Mouse (Mus musculus) forebrain, embryonic 11.5 days (tissue): ENCODE measurements at regions not wholly inside any gene's neighbourhood (a gene's known extent, or its start where the extent isn't known, plus 50 kb on each side); places are given as distances from the start of the nearest gene placed in this dataset.

Experiments used
- ATAC-seq: fragments of 200-750 bp; cut with Nextera tagmentation; replicated peaks from 2 replicates; pipeline ENCODE4 v1.8.0; 2017; ENCODE audit warnings: moderate TSS enrichment; ENCODE audit not compliant: low FRiP score
- DNase-seq: peaks from one replicate; pipeline ENCODE4 v3.0.0-alpha.2; 2017; ENCODE audit warnings: low spot score
- H3K27ac ChIP-seq: fragments of 300-500 bp; sonication (generic); 2 replicates; pipeline ENCODE4 v1.5.1; 2014; ENCODE audit warnings: low read depth, low read length
- H3K27me3 ChIP-seq: fragments of 300-500 bp; sonication (generic); 2 replicates; pipeline ENCODE4 v1.6.1; 2014; ENCODE audit warnings: mild to moderate bottlenecking, low read length, mixed read lengths; ENCODE audit not compliant: control insufficient read depth, insufficient read depth
- H3K36me3 ChIP-seq: fragments of 300-500 bp; sonication (generic); 2 replicates; pipeline ENCODE4 v1.6.1; 2014; ENCODE audit warnings: mild to moderate bottlenecking, low read length, moderate library complexity, mixed read lengths; ENCODE audit not compliant: control insufficient read depth, insufficient read depth
- H3K4me1 ChIP-seq: fragments of 300-500 bp; sonication (generic); replicated peaks from 2 replicates; pipeline ENCODE4 v1.6.1; 2014; ENCODE audit warnings: low read length, mixed read lengths; ENCODE audit not compliant: control insufficient read depth, insufficient read depth
- H3K4me2 ChIP-seq: fragments of 300-500 bp; sonication (generic); 2 replicates; pipeline ENCODE4 v1.6.1; 2014; ENCODE audit warnings: low read depth, mild to moderate bottlenecking, low read length, moderate library complexity, mixed read lengths; ENCODE audit not compliant: severe bottlenecking
- H3K4me3 ChIP-seq: fragments of 300-500 bp; sonication (generic); 2 replicates; pipeline ENCODE4 v1.5.1; 2014; ENCODE audit warnings: low read depth, low read length
- H3K9ac ChIP-seq: fragments of 300-500 bp; sonication (generic); 2 replicates; pipeline ENCODE4 v1.6.1; 2014; ENCODE audit warnings: low read length
- H3K9me3 ChIP-seq: fragments of 300-500 bp; sonication (generic); 2 replicates; pipeline ENCODE4 v1.6.1; 2016; ENCODE audit warnings: low read length, mixed read lengths; ENCODE audit not compliant: control insufficient read depth
- WGBS: fragments of 180-500 bp; shearing (Covaris S2); extraction: QIAGEN DNeasy Blood & Tissue Kit; methylation state at CpG from one replicate; pipeline ENCODE4 v1.1.7; 2014; 5-methylcytosine and 5-hydroxymethylcytosine counted together

DNA sequence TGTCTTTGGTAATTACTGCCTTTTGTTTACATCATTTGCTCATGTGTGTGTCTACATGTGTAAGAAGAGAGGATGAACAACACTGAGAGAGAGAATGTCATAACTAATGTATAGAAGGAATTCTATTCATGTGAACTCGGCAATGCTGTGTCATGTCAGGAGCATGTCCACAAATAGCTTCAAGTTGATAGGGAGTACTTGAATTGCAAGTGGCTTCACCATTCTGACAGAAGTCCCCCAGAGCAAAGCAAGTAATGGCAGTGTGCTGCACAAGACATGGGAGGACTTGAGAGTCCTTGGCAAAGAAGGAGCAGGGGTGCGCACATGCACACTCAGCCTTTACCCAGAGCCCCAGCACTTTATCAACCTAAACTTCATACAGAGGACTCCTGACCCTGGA, 919.9 kb upstream of the Tenm2 start:
- DNase-seq (no peak), ATAC-seq (no peak)
- H3K36me3 ChIP-seq = no peaks in the 10 kb centered on the region
- no peak overlapping the region for H3K9ac ChIP-seq
- WGBS = 90% methylated on average over 2 of the region's 2 CpGs
- no peak overlapping the region for H3K4me3 ChIP-seq
- no peaks in the 10 kb centered on the region for H3K4me1 ChIP-seq
- no peak overlapping the region for H3K4me2 ChIP-seq
- H3K9me3 ChIP-seq = no peaks in the 10 kb centered on the region
- no peak overlapping the region for H3K27ac ChIP-seq
- no peaks in the 10 kb centered on the region for H3K27me3 ChIP-seq

DNA sequence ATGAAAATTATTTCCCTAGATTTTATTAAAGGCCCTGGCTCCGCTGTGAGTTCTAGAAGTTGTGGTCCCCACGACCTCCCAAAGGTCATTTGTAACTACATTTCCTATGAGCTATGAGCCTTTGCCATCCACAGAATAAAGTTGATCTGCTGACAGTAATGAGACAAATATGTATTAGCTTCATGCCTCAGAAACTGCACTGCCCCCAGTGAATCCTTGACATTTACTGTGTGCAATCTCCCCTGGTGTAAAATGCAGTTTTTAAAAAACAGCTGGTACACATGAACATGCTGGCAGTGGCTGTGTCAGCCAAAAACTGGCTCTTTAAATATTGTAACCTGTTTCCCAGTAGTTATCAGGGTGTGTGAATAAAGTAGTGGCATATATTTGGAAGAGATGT, 907.7 kb upstream of the Tenm2 start:
- DNase-seq = no peak
- Histone ChIP-seq H3K4me2 (no peak overlapping the region), H3K36me3 (no peaks in the 10 kb centered on the region)

DNA sequence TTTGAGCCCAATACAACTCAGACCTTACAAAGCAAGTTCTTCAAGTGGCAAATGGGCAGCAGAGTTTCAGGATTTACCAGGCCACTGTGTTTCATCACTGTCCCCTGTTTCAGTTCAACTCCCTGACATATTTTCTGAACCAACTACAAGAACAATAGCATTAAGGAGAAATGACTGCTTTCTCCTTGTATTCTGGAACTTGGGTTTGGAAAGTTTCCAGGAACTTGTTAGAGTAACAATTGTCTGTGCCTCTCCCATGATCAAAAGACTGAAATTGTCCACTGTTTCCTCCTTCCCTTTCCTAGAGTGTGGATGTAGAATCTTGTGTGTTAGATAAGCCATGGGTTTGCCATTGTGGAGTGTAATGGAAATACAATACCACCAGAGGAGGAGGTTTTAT, 893.1 kb upstream of the Tenm2 start:
- no peaks in the 10 kb centered on the region for H3K9me3 ChIP-seq
- H3K9ac ChIP-seq = no peak overlapping the region
- H3K27me3 ChIP-seq = no peaks in the 10 kb centered on the region
- ATAC-seq (no peak), DNase-seq (no peak)
- no peak overlapping the region for H3K4me3 ChIP-seq
- H3K4me1 ChIP-seq = no peaks in the 10 kb centered on the region
- H3K36me3 ChIP-seq = no peaks in the 10 kb centered on the region
- no peak overlapping the region for H3K4me2 ChIP-seq
- no peak overlapping the region for H3K27ac ChIP-seq

More for the DNA sequence above, 907.7 kb upstream of the Tenm2 start:
- ATAC-seq = no peak
- no peak overlapping the region for H3K27ac ChIP-seq
- H3K4me1 ChIP-seq = no peaks in the 10 kb centered on the region
- H3K9me3 ChIP-seq = no peaks in the 10 kb centered on the region
- no peak overlapping the region for H3K9ac ChIP-seq
- WGBS = 85% methylated on average over 2 of the region's 2 CpGs
- H3K4me3 ChIP-seq = no peak overlapping the region
- no peaks in the 10 kb centered on the region for H3K27me3 ChIP-seq

DNA sequence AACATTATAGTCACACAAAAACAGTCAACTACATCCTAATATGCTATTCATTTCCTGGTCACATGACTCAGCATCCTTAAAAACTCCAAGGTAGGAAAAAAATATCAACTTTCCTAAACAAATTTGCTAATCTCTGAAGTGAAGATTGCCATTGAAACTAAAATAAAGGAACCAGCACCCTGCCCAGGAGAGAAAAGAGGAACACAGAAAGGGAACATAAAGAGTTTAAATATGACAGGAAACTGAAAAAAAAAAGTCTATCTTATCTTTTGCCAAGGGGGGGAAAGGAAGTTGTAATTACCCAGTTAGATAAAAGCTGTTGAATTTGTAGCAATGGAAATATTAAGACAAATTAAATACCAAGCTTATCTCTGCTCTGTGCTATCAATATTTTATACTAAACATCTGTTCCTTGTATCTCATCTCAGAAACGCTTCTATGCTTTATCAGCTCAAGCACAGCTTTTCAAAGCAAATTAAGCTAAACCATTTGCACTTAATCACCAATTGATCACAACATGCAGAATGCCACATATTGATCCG, 888.1 kb upstream of the Tenm2 start:
- H3K9ac ChIP-seq = no peak overlapping the region
- H3K36me3 ChIP-seq = no peaks in the 10 kb centered on the region

DNA sequence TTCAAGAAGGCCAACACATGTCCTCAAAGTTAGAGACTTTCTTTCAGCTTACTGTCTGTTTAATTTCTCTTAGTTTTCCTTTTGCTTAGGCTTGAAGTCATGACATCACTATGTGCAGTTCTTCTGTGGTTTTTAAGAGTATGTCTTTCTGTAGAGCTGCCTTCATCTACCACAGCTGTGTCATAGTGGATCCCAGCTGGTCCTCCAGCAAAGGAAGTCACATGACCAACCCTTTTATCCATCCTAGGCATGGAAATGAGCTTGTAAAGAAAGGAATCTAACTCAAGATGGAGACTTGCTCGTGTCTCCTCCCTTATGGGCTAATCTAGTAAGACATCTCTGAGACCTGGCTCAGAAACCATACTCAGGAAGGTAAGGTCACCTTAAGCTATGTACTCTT, 886.7 kb upstream of the Tenm2 start:
- H3K4me1 ChIP-seq = no peaks in the 10 kb centered on the region
- ATAC-seq = no peak
- H3K27me3 ChIP-seq = no peaks in the 10 kb centered on the region
- DNase-seq = no peak
- H3K36me3 ChIP-seq = no peaks in the 10 kb centered on the region
- WGBS = 83% methylated on average over 1 of the region's 1 CpGs
- H3K4me3 ChIP-seq = no peak overlapping the region
- no peak overlapping the region for H3K27ac ChIP-seq
- no peaks in the 10 kb centered on the region for H3K9me3 ChIP-seq
- H3K4me2 ChIP-seq = no peak overlapping the region
- no peak overlapping the region for H3K9ac ChIP-seq

More for the DNA sequence above, 888.1 kb upstream of the Tenm2 start:
- H3K4me2 ChIP-seq = no peak overlapping the region
- H3K4me3 ChIP-seq = no peak overlapping the region
- no peaks in the 10 kb centered on the region for H3K27me3 ChIP-seq
- no peaks in the 10 kb centered on the region for H3K9me3 ChIP-seq
- ATAC-seq = no peak
- no peak for DNase-seq
- WGBS = 92% methylated on average over 2 of the region's 2 CpGs
- no peaks in the 10 kb centered on the region for H3K4me1 ChIP-seq
- no peak overlapping the region for H3K27ac ChIP-seq

DNA sequence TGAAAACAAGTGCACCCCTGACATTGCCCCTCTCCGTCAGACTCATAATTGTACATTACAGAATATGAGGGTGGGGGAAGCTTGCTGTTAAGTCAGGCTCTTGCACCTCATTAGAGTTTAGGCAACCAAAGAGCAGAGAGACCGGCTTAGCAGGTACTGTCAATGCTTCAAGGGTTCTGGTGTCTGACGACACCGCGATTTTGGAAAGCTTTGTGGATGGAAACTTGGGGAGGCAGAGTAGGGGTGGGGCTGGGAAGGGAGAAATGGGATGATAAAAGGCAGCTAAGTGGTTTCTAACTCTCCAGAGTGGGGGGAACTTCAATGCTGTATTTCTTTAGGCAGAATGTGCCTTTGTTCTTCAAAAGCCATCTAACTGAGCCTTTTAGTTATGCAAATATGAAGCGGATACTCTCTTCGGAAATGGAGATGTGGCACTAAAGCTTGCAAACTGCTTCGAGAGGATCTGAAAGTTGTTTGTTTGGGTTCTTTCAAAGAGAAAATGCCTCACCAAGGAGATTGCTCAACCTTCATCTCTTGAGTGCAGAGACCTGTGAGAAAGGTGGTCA, 885.4 kb upstream of the Tenm2 start:
- no peaks in the 10 kb centered on the region for H3K36me3 ChIP-seq
- 28% methylated on average over 8 of the region's 8 CpGs for WGBS
- H3K27me3 ChIP-seq = no peaks in the 10 kb centered on the region
- H3K4me2 ChIP-seq = no peak overlapping the region
- DNase-seq (no peak), ATAC-seq (0 out of 2 replicates have a peak, but pooled peaks have one; percentile 30)
- no peak overlapping the region for H3K9ac ChIP-seq
- no peak overlapping the region for H3K27ac ChIP-seq
- no peaks in the 10 kb centered on the region for H3K4me1 ChIP-seq
- H3K4me3 ChIP-seq = no peak overlapping the region
- no peaks in the 10 kb centered on the region for H3K9me3 ChIP-seq

DNA sequence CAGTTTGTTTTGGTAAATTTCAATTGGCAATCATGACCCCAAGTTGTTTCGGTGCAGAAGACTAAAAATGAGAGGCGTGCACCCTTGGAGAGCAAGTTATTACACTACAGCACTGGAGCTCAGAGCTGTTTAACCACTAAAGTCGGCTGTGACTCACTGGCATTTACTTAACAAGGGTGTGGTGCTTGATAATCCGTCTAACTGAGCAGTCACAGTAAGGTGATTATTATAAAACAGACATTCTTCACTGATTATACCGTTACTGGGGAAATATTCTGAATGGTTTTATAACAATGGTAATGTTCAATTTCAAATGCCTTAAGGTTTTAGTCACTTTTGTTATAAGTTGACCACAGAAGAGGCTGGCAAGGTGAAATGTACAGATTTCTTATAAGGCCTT, 882.0 kb upstream of the Tenm2 start:
- no peak overlapping the region for H3K4me3 ChIP-seq
- no peak overlapping the region for H3K9ac ChIP-seq
- no peaks in the 10 kb centered on the region for H3K9me3 ChIP-seq
- H3K36me3 ChIP-seq = no peaks in the 10 kb centered on the region
- WGBS = 82% methylated on average over 5 of the region's 5 CpGs
- H3K4me1 ChIP-seq = no peaks in the 10 kb centered on the region
- no peaks in the 10 kb centered on the region for H3K27me3 ChIP-seq
- no peak overlapping the region for H3K27ac ChIP-seq
- ATAC-seq = no peak
- no peak for DNase-seq
- H3K4me2 ChIP-seq = no peak overlapping the region

DNA sequence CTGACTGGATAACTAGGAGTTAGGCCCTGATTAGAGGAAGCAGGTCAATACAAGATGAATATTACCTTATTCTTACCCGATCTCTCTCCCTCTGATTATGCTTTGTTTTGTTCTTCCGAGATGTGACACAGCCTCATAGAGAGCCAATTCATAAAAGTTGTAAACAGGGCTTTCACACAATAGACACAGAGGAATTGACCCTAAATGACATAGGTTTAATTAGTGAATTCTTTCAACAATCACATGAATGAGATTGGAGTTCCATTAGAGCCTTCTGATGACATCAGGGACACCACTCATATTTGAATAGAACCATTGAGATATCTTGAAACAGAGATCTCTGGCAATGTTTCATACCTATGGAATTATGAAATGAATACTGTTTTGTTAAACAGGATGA, 856.4 kb upstream of the Tenm2 start:
- no peak overlapping the region for H3K9ac ChIP-seq
- WGBS = 64% methylated on average over 2 of the region's 2 CpGs
- no peak for ATAC-seq

DNA sequence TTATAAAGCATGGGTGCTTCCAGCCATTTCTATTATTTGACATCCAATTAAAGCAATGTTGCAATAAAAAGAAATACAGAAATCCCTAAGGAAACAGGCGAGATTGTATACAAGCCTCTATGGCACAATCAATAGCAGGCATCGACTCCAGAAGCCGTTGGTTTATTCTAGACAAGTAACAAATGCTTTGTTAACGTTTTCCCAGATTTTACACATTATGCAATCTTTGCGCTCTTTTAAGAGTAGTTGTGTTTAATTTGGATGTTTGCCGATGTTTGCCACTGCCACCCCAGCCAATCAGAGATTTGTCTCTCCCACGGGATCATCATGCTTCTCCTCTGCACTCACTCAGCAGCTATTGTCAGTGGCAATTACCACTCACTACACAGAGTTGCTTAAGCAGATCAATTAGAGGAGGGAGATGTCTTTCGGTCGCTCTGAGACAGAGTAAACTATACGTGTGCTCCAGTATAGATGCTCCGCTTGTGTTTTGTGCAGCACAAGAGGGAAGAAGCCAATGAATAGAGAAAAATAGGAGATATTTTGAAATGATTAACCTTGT, 839.5 kb upstream of the Tenm2 start:
- DNase-seq (no peak), ATAC-seq (no peak)
- Histone ChIP-seq H3K4me3 (no peak overlapping the region), H3K9me3 (no peaks in the 10 kb centered on the region), H3K27ac (no peak overlapping the region), H3K27me3 (no peaks in the 10 kb centered on the region), H3K4me1 (no peaks in the 10 kb centered on the region), H3K36me3 (no peaks in the 10 kb centered on the region), H3K4me2 (no peak overlapping the region), H3K9ac (no peak overlapping the region)
- WGBS = 72% methylated on average over 11 of the region's 11 CpGs

More for the DNA sequence above, 856.4 kb upstream of the Tenm2 start:
- H3K4me2 ChIP-seq = no peak overlapping the region
- H3K4me3 ChIP-seq = no peak overlapping the region
- H3K27me3 ChIP-seq = no peaks in the 10 kb centered on the region
- H3K36me3 ChIP-seq = no peaks in the 10 kb centered on the region
- DNase-seq = no peak
- H3K9me3 ChIP-seq = no peaks in the 10 kb centered on the region
- H3K4me1 ChIP-seq = no peaks in the 10 kb centered on the region
- H3K27ac ChIP-seq = no peak overlapping the region
